Mouse (Mus musculus) brain, adult 10 weeks (tissue): ENCODE data around the gene Bub3. TPM values are rescaled to one million over a fixed set of nuclear protein-coding genes. Genes with fewer than 3 reads are reported as not detected.

Experiments used
- polyA plus RNA-seq: library from polyadenylated mRNA; stranded (reverse); fragments of 350-450 nt; fragmentation: Illumina TruSeq; extraction: RNeasy Lipid Tissue Mini Kit (QIAGEN cat#74804); gene quantifications from one replicate; pipeline ENCODE4 v1.2.3, GENCODE M21; 2015; ENCODE audit warnings: low read depth, low replicate concordance

Gene Bub3
- polyA plus RNA-seq = 76.4 TPM

DNA sequence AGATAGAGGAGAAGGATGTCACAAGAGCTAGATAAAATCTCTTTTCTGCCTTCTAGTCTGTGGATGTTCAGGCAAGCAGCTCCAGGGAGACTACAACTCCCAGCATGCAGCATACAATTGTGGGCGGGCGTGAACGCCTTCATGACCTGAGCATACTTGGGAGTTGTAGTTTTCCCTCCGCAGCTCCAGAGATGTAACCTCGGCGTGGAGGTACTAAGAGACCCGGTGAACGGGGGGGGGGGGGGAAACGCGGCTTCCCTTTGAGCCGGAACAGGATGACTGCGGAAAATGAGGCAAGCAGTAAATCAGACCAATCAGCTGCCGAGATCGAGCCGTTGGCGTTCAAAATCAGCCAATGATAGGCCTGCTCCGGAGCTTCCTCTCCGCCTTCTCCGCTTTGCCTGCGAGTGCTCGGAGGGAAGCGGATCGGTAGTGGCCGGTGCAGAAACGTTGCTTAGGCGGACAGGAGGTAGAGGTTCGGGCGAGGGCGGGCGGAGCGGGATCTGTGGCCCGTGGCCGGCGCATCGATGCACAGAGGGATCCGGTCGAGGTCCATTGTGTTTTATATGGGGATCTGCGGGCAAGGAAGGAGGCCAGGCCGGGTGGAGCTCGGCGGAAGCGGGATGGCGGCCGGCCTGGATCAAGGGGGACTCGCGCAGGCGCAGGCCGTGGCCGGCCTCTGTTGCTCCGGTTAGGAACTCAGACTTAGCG lies at the start of gene Bub3:
Gene Bub3, plus strand, starts transcription at position 237 of the 711 bp plus-strand sequence.

GRCm38 (mm10) chr7:131542115-131542871 lies 17.7 kb upstream of the Bub3 start, which contains the start of gene Hmx3:
Gene Hmx3 (plus strand): TSS chr7:131542867.

GRCm38 (mm10) chr7:131548473-131548872 lies 11.5 kb upstream of the Bub3 start, which contains the start of gene Hmx2:
Gene Hmx2 (plus strand): TSS chr7:131548773.

Other genes starting within 250 kb of the Bub3 start
- 0.71 TPM for gene Cuzd1, start 237.9 kb upstream of the Bub3 start, polyA plus RNA-seq
- gene Fam24b, start 230.7 kb upstream of the Bub3 start, polyA plus RNA-seq = not detected
- gene Fam24a, start 226.4 kb upstream of the Bub3 start, polyA plus RNA-seq = not detected
- 20.4 TPM for gene 2310057M21Rik, start 197.5 kb upstream of the Bub3 start, polyA plus RNA-seq
- gene Pstk, start 189.1 kb upstream of the Bub3 start, polyA plus RNA-seq = 72.4 TPM
- 19.6 TPM for gene Ikzf5, start 149.7 kb upstream of the Bub3 start, polyA plus RNA-seq
- 89.5 TPM for gene Acadsb, start 149.6 kb upstream of the Bub3 start, polyA plus RNA-seq
- not detected for gene Hmx3, start 17.4 kb upstream of the Bub3 start, polyA plus RNA-seq
- gene Hmx2, start 11.4 kb upstream of the Bub3 start, polyA plus RNA-seq = not detected